Mouse (Mus musculus): ENCODE measurements around the gene Uggt2.

GRCm38 (mm10) chr14:118967646-118968045, 131.6 kb downstream of the Uggt2 start:
- TF ChIP-seq EP300 (IDR thresholded peaks at IDR 0.05; ENCODE audit: low read depth) = no peak
- no peak for TF ChIP-seq CTCF (IDR thresholded peaks at IDR 0.05; ENCODE audit: low read depth)
